Mouse (Mus musculus) CH12.LX (cell line): ENCODE measurements around the gene Fscn1. TPM values are rescaled to one million over a fixed set of nuclear protein-coding genes. Genes with fewer than 3 reads are reported as not detected.

Experiments used
- DNase-seq: peaks from one replicate; pipeline ENCODE4 v3.0.0-alpha.2; 2013; ENCODE audit errors: extremely low read depth
- H3K27ac ChIP-seq: 2 replicates; pipeline ENCODE4 v1.5.1; 2012; ENCODE audit warnings: low read depth, mild to moderate bottlenecking, control low read depth, moderate library complexity; ENCODE audit not compliant: insufficient read depth
- H3K27me3 ChIP-seq: replicated peaks from 2 replicates; pipeline ENCODE3; 2012; ENCODE audit warnings: inconsistent platforms
- H3K36me3 ChIP-seq, 2 experiments: replicated peaks in 1 of 2; 2 replicates each; pipeline versions ENCODE3 to v1.6.1; 2012; ENCODE audit warnings: inconsistent platforms in 1 of 2, low read length in 1 of 2, mild to moderate bottlenecking in 1 of 2, mixed read lengths in 1 of 2, moderate library complexity in 1 of 2; ENCODE audit not compliant: control insufficient read depth in 1 of 2, insufficient read depth in 1 of 2
- H3K4me1 ChIP-seq, 2 experiments: 2 replicates each; pipeline ENCODE4 v1.6.1; 2012; ENCODE audit warnings: inconsistent platforms in 1 of 2, moderate library complexity in 1 of 2; ENCODE audit not compliant: insufficient read depth in 2 of 2, control insufficient read depth in 1 of 2
- H3K4me2 ChIP-seq: 2 replicates; pipeline ENCODE4 v1.6.1; 2012; ENCODE audit warnings: low read depth, mild to moderate bottlenecking, control low read depth; ENCODE audit not compliant: poor library complexity, insufficient read depth, severe bottlenecking
- H3K4me3 ChIP-seq, 3 experiments: fragments of 150-350 bp in 1 of 3; sonication (generic) in 1 of 3; replicated peaks in 1 of 3; 2 replicates each; pipeline versions ENCODE3 to v1.5.1; 2011 to 2012; ENCODE audit warnings: low read depth in 2 of 3, low read length in 2 of 3, mild to moderate bottlenecking in 2 of 3, moderate library complexity in 2 of 3, control low read depth in 1 of 3, improper control_type of control experiment in 1 of 3, inconsistent platforms in 1 of 3, mixed read lengths in 1 of 3; ENCODE audit not compliant: poor library complexity in 1 of 3
- H3K79me2 ChIP-seq: replicated peaks from 2 replicates; pipeline ENCODE4 v1.6.1; 2012; ENCODE audit warnings: mild to moderate bottlenecking, moderate library complexity; ENCODE audit not compliant: control insufficient read depth, poor library complexity, insufficient read depth, severe bottlenecking; ENCODE audit errors: extremely low read depth
- H3K9ac ChIP-seq: 2 replicates; pipeline ENCODE4 v1.6.1; 2012; ENCODE audit warnings: low read depth, mild to moderate bottlenecking, control low read depth, moderate library complexity; ENCODE audit not compliant: insufficient read depth
- H3K9me3 ChIP-seq: replicated peaks from 2 replicates; pipeline ENCODE3; 2012; ENCODE audit warnings: low read length, inconsistent platforms, mixed read lengths
- BHLHE40 ChIP-seq: IDR thresholded peaks from 2 replicates; pipeline ENCODE4 v1.6.1; 2011; ENCODE audit warnings: mild to moderate bottlenecking, low read depth, low read length, improper control_type of control experiment
- CHD2 ChIP-seq: IDR thresholded peaks from 2 replicates; pipeline ENCODE4 v1.6.1; 2011; ENCODE audit warnings: low read length, improper control_type of control experiment
- CTCF ChIP-seq, 2 experiments: IDR thresholded peaks in 1 of 2; conservative IDR thresholded peaks in 1 of 2; 2 replicates each; pipeline ENCODE4 v1.5.1; 2011 to 2012; ENCODE audit warnings: low read depth in 2 of 2, low read length in 2 of 2, improper control_type of control experiment in 1 of 2, inconsistent platforms in 1 of 2, mild to moderate bottlenecking in 1 of 2, moderate library complexity in 1 of 2
- E2F4 ChIP-seq: IDR thresholded peaks from 2 replicates; pipeline ENCODE4 v1.6.1; 2011; ENCODE audit warnings: low read depth, low read length, improper control_type of control experiment; ENCODE audit not compliant: insufficient replicate concordance
- ELF1 ChIP-seq: IDR thresholded peaks from 2 replicates; pipeline ENCODE4 v1.6.1; 2014; ENCODE audit warnings: low read depth, mild to moderate bottlenecking, inconsistent platforms, low read length, improper control_type of control experiment
- EP300 ChIP-seq: IDR thresholded peaks from 2 replicates; pipeline ENCODE4 v1.6.1; 2011; ENCODE audit warnings: low read length, improper control_type of control experiment
- ETS1 ChIP-seq: conservative IDR thresholded peaks from 2 replicates; pipeline ENCODE4 v1.6.1; 2012; ENCODE audit warnings: low read depth, mild to moderate bottlenecking, inconsistent platforms, low read length, improper control_type of control experiment, moderate library complexity
- GABPA ChIP-seq: IDR thresholded peaks from 2 replicates; pipeline ENCODE4 v1.6.1; 2012; ENCODE audit warnings: low read depth, low read length, improper control_type of control experiment, inconsistent platforms; ENCODE audit not compliant: insufficient replicate concordance
- HCFC1 ChIP-seq: IDR thresholded peaks from 2 replicates; pipeline ENCODE4 v1.6.1; 2012; ENCODE audit warnings: low read depth, mild to moderate bottlenecking, inconsistent platforms, low read length, improper control_type of control experiment
- IRF4 ChIP-seq: IDR thresholded peaks from 2 replicates; pipeline ENCODE4 v1.6.1; 2014; ENCODE audit warnings: low read depth, mild to moderate bottlenecking, inconsistent platforms, low read length, improper control_type of control experiment
- JUN ChIP-seq: IDR thresholded peaks from 2 replicates; pipeline ENCODE4 v1.6.1; 2011; ENCODE audit warnings: low read depth, mild to moderate bottlenecking, low read length, improper control_type of control experiment, moderate library complexity; ENCODE audit not compliant: insufficient read depth
- KAT2A ChIP-seq: IDR thresholded peaks from 2 replicates; pipeline ENCODE4 v1.6.1; 2012; ENCODE audit warnings: low read length, improper control_type of control experiment, inconsistent platforms; ENCODE audit not compliant: insufficient replicate concordance
- MAFK ChIP-seq: IDR thresholded peaks from 2 replicates; pipeline ENCODE4 v1.6.1; 2011; ENCODE audit warnings: low read length, improper control_type of control experiment; ENCODE audit not compliant: insufficient replicate concordance
- MAX ChIP-seq: IDR thresholded peaks from 2 replicates; pipeline ENCODE4 v1.6.1; 2011; ENCODE audit warnings: low read length, improper control_type of control experiment
- MAZ ChIP-seq: IDR thresholded peaks from 2 replicates; pipeline ENCODE4 v1.6.1; 2012; ENCODE audit warnings: low read depth, mild to moderate bottlenecking, inconsistent platforms, low read length, improper control_type of control experiment, moderate library complexity
- MEF2A ChIP-seq: IDR thresholded peaks from 2 replicates; pipeline ENCODE4 v1.6.1; 2014; ENCODE audit warnings: low read depth, mild to moderate bottlenecking, inconsistent platforms, low read length, improper control_type of control experiment, borderline replicate concordance
- MXI1 ChIP-seq: IDR thresholded peaks from 2 replicates; pipeline ENCODE4 v1.6.1; 2011; ENCODE audit warnings: mild to moderate bottlenecking, low read depth, low read length, improper control_type of control experiment
- MYC ChIP-seq: IDR thresholded peaks from 2 replicates; pipeline ENCODE4 v1.6.1; 2011; ENCODE audit warnings: low read depth, mild to moderate bottlenecking, improper control_type of control experiment, low read length
- NRF1 ChIP-seq: IDR thresholded peaks from 2 replicates; pipeline ENCODE4 v1.6.1; 2014; ENCODE audit warnings: low read depth, mild to moderate bottlenecking, inconsistent platforms, low read length, improper control_type of control experiment, moderate library complexity
- POLR2A ChIP-seq: IDR thresholded peaks from 2 replicates; pipeline ENCODE4 v1.6.1; 2011; ENCODE audit warnings: low read depth, mild to moderate bottlenecking, improper control_type of control experiment, low read length
- RCOR1 ChIP-seq: conservative IDR thresholded peaks from 2 replicates; pipeline ENCODE4 v1.6.1; 2012; ENCODE audit warnings: low read depth, mild to moderate bottlenecking, inconsistent platforms, low read length, improper control_type of control experiment
- SIN3A ChIP-seq: IDR thresholded peaks from 2 replicates; pipeline ENCODE4 v1.6.1; 2012; ENCODE audit warnings: low read length, improper control_type of control experiment, inconsistent platforms
- TBP ChIP-seq: conservative IDR thresholded peaks from 2 replicates; pipeline ENCODE4 v1.6.1; 2011; ENCODE audit warnings: low read depth, low read length, improper control_type of control experiment
- TCF12 ChIP-seq: IDR thresholded peaks from 2 replicates; pipeline ENCODE4 v1.6.1; 2014; ENCODE audit warnings: low read depth, mild to moderate bottlenecking, inconsistent platforms, low read length, improper control_type of control experiment
- UBTF ChIP-seq: IDR thresholded peaks from 2 replicates; pipeline ENCODE4 v1.6.1; 2012; ENCODE audit warnings: low read depth, mild to moderate bottlenecking, inconsistent platforms, low read length, improper control_type of control experiment, moderate library complexity
- USF2 ChIP-seq: conservative IDR thresholded peaks from 2 replicates; pipeline ENCODE4 v1.6.1; 2011; ENCODE audit warnings: low read depth, low read length, improper control_type of control experiment
- ZC3H11A ChIP-seq: IDR thresholded peaks from 2 replicates; pipeline ENCODE4 v1.6.1; 2012; ENCODE audit warnings: low read depth, mild to moderate bottlenecking, inconsistent platforms, low read length, improper control_type of control experiment
- ZMIZ1 ChIP-seq: IDR thresholded peaks from 2 replicates; pipeline ENCODE4 v1.6.1; 2012; ENCODE audit warnings: low read depth, mild to moderate bottlenecking, inconsistent platforms, low read length, improper control_type of control experiment
- dilution Hi-C: fragments of 300-500 bp; cut with MboI; formaldehyde crosslinking; loops from 2 replicates; pipeline ENCODE4 v1.14.3; 2020; ENCODE audit warnings: low sequenced_read_pairs; ENCODE audit not compliant: extremely low pct_unique_long_range_greater_than_20kb, extremely low pct_ligation_motif_present
- in situ Hi-C: fragments of 300-500 bp; cut with MboI; formaldehyde crosslinking; loops from 3 replicates; pipeline ENCODE4 v1.14.3; 2019; ENCODE audit warnings: low sequenced_read_pairs, low pct_ligation_motif_present, low pct_unique_long_range_greater_than_20kb, mixed read lengths
- polyA plus RNA-seq: library from polyadenylated mRNA; unstranded; fragments of >175 nt; gene quantifications from 2 replicates; pipeline ENCODE4 v1.2.1, GENCODE M21; 2012; ENCODE audit warnings: low read depth; ENCODE audit not compliant: insufficient read length
- total RNA-seq, 2 experiments: library from RNA; depleted of rRNA; stranded (reverse); fragments of 300-350 nt in 1 of 2; fragments of >200 nt in 1 of 2; gene quantifications; 2 replicates each; pipeline ENCODE4 v1.2.3; 2012 to 2014

The Fscn1 gene
- total and polyA plus RNA-seq, 3 experiments, result 19.7 to 75.7 (median 65.3) TPM

- in situ Hi-C loops, result loop anchor here (25.0 kb wide), 1 partner anchor 360 kb away; the partner anchor contains the start of gene Zfp853
- H3K9ac ChIP-seq, result no peak overlapping the region
Observed at GRCm38 (mm10) chr5:142927341-142927930, 32.7 kb upstream of the Fscn1 start.

DNA sequence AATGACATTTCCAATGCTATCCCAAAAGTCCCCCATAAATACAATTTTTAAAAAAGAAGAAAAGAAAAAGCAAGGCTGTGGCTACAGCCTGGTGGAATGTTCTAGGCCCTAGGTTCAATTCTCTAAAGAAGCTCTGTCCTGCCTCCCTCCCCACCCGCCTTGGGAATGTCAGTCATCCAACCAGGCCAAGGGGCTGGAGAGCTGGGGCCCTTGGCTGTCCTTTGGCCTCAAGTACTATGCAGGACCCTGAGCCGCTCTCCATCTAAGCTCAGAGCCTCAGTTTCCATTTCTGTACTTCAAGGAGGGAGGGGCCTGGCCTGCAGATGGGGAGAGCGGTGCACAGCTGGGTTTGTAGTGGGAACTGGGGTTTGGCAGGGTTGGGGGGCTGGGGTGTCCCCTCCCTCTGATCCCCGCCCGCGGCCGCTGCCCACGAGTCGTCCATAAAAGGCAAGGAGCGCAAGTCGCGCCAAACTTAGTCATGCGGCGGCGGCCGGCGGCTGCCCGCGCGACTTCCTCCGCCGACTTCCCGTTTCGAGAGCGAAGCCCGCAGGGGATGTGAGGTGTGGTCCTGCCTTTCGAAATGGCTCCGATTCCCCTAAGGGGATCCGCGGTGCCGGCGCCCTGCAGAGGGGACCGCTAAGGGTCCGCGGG is 31.3 kb upstream of the Fscn1 start:
- in situ Hi-C loops (loop anchor here (25.0 kb wide), 1 partner anchor 358 kb away; the partner anchor contains the start of gene Zfp853), dilution Hi-C loops (no loop called here)
- Histone ChIP-seq H3K27me3 (no peaks in the 10 kb centered on the region), H3K4me2 (peak overlapping the region; percentile 25), H3K9me3 (no peaks in the 10 kb centered on the region), H3K9ac (peak overlapping the region; percentile 70), H3K27ac (peak overlapping the region; percentile 11; the same call in 1 of the 2 replicates), H3K4me1 (peaks cover 13 to 67% of the 10 kb centered on the region in 2 experiments; a peak in 3 of 4 replicates), H3K36me3 (no peaks in the 10 kb centered on the region), H3K4me3 (peak overlapping the region; percentile 60 to 62 (median 61)), H3K79me2 (no peaks in the 10 kb centered on the region)
- TF ChIP-seq CHD2 (peak; percentile 67; the same call in 1 of the 2 replicates), ELF1 (peak; percentile 73), ETS1 (peak; percentile 50; the same call in 1 of the 2 replicates), KAT2A (no peak), TCF12 (peak; percentile 78), MEF2A (peak; percentile 32; the same call in 1 of the 2 replicates), MYC (peak; percentile 40; the same call in 1 of the 2 replicates), EP300 (peak; percentile 25; the same call in 1 of the 2 replicates), MAZ (peak; percentile 53; the same call in 1 of the 2 replicates), NRF1 (peak; percentile 27; the same call in 1 of the 2 replicates), HCFC1 (peak; percentile 62), ZMIZ1 (no peak), POLR2A (peak; percentile 83), ZC3H11A (no peak), CTCF (conservative IDR thresholded peaks at IDR 0.05 in 1 of 2, IDR thresholded peaks at IDR 0.05 in 1 of 2; ENCODE audit: low read depth in 2 of 2, low read length in 2 of 2) (no peak), MAX (peak; percentile 72; the same call in 1 of the 2 replicates), TBP (no peak), GABPA (no peak), RCOR1 (no peak), MXI1 (peak; percentile 55; the same call in 1 of the 2 replicates), IRF4 (peak; percentile 45; the same call in 1 of the 2 replicates), UBTF (peak; percentile 77; the same call in 1 of the 2 replicates), BHLHE40 (peak; percentile 75), SIN3A (peak; percentile 76), E2F4 (no peak), USF2 (no peak)
- peak; percentile 71 for DNase-seq

More at GRCm38 (mm10) chr5:142927341-142927930, 32.7 kb upstream of the Fscn1 start:
- no peaks in the 10 kb centered on the region for H3K27me3 ChIP-seq
- H3K9me3 ChIP-seq, result peaks cover 4% of the 10 kb centered on the region
- no peak overlapping the region for H3K27ac ChIP-seq
- no peaks in the 10 kb centered on the region for H3K79me2 ChIP-seq
- no peak for DNase-seq
- H3K4me3 ChIP-seq, result no peak overlapping the region
- dilution Hi-C loops, result no loop called here
- H3K4me2 ChIP-seq, result no peak overlapping the region
- peaks cover 13 to 68% of the 10 kb centered on the region in 2 experiments; a peak in 3 of 4 replicates for H3K4me1 ChIP-seq
- H3K36me3 ChIP-seq, result no peaks in the 10 kb centered on the region
- TF ChIP-seq MEF2A (no peak), ZMIZ1 (no peak), GABPA (no peak), CHD2 (no peak), E2F4 (no peak), JUN (no peak), IRF4 (no peak), MAFK (no peak), MYC (no peak), TBP (no peak)
